Mouse (Mus musculus) ES-E14 (cell line): ENCODE data around the gene Nos3. TPM values are rescaled to one million over a fixed set of nuclear protein-coding genes. Genes with fewer than 3 reads are reported as not detected.
A peak's percentile ranks its signal among the peaks of the same experiment; 100 is the strongest.

ENCODE experiments used
- DNase-seq: peaks from one replicate; pipeline ENCODE4 v3.0.0-alpha.2; 2013; ENCODE audit warnings: low read depth, low spot score
- H3K27ac ChIP-seq: 2 replicates; pipeline ENCODE4 v1.5.1; 2012; ENCODE audit warnings: low read depth, mild to moderate bottlenecking, low read length, moderate library complexity, mixed read lengths; ENCODE audit not compliant: poor library complexity, insufficient read depth, severe bottlenecking
- H3K36me3 ChIP-seq: 2 replicates; pipeline ENCODE4 v1.6.1; 2012; ENCODE audit warnings: mild to moderate bottlenecking, low read length, moderate library complexity, mixed read lengths; ENCODE audit not compliant: control insufficient read depth, poor library complexity, insufficient read depth, severe bottlenecking
- H3K4me1 ChIP-seq, 2 experiments: fragments of 150-350 bp in 1 of 2; sonication (generic) in 1 of 2; 2 replicates each; pipeline ENCODE4 v1.6.1; 2012; ENCODE audit warnings: low read length in 2 of 2, mild to moderate bottlenecking in 1 of 2, mixed read lengths in 1 of 2; ENCODE audit not compliant: control insufficient read depth in 2 of 2, insufficient read depth in 2 of 2, poor library complexity in 1 of 2
- H3K4me3 ChIP-seq, 2 experiments: fragments of 150-350 bp in 1 of 2; sonication (generic) in 1 of 2; 2 replicates each; pipeline ENCODE4 v1.5.1; 2012; ENCODE audit warnings: low read length in 2 of 2, low read depth in 1 of 2, mild to moderate bottlenecking in 1 of 2, mixed read lengths in 1 of 2; ENCODE audit not compliant: insufficient read depth in 1 of 2, poor library complexity in 1 of 2, severe bottlenecking in 1 of 2
- H3K9ac ChIP-seq: 2 replicates; pipeline ENCODE4 v1.6.1; 2012; ENCODE audit warnings: low read depth, mild to moderate bottlenecking, low read length, mixed read lengths; ENCODE audit not compliant: poor library complexity, insufficient read depth, severe bottlenecking
- H3K9me3 ChIP-seq: fragments of 150-350 bp; sonication (generic); 2 replicates; pipeline ENCODE4 v1.6.1; 2012; ENCODE audit warnings: low read depth, mild to moderate bottlenecking, low read length; ENCODE audit not compliant: control insufficient read depth, insufficient read depth
- CHD2 ChIP-seq: IDR thresholded peaks from 2 replicates; pipeline ENCODE4 v1.6.1; 2014; ENCODE audit warnings: mild to moderate bottlenecking, low read depth, low read length, inconsistent platforms
- HCFC1 ChIP-seq: IDR thresholded peaks from 2 replicates; pipeline ENCODE4 v1.6.1; 2012; ENCODE audit warnings: low read length, inconsistent platforms, borderline replicate concordance; ENCODE audit not compliant: insufficient read depth
- MAFK ChIP-seq: IDR thresholded peaks from 2 replicates; pipeline ENCODE4 v1.6.1; 2014; ENCODE audit warnings: mild to moderate bottlenecking, low read depth, low read length, inconsistent platforms; ENCODE audit not compliant: insufficient read depth
- ZC3H11A ChIP-seq: IDR thresholded peaks from 2 replicates; pipeline ENCODE4 v1.6.1; 2012; ENCODE audit warnings: low read depth, mild to moderate bottlenecking, inconsistent platforms, low read length, borderline replicate concordance
- ZNF384 ChIP-seq: IDR thresholded peaks from 2 replicates; pipeline ENCODE4 v1.6.1; 2012; ENCODE audit warnings: low read depth, low read length, inconsistent platforms
- in situ Hi-C, 2 experiments: fragments of 600-800 bp; cut with MboI; formaldehyde crosslinking; loops; one replicate each; pipeline ENCODE4 v1.15.1; 2025; ENCODE audit warnings: low sequenced_read_pairs in 2 of 2, inconsistent platforms in 1 of 2; ENCODE audit not compliant: unreplicated experiment in 2 of 2
- total RNA-seq: library from RNA; depleted of rRNA; stranded (reverse); fragments of 300-350 nt; gene quantifications from 2 replicates; pipeline ENCODE4 v1.2.3, GENCODE M21; 2012

Gene Nos3
- total RNA-seq, 1 experiment = 2.2 TPM

DNA sequence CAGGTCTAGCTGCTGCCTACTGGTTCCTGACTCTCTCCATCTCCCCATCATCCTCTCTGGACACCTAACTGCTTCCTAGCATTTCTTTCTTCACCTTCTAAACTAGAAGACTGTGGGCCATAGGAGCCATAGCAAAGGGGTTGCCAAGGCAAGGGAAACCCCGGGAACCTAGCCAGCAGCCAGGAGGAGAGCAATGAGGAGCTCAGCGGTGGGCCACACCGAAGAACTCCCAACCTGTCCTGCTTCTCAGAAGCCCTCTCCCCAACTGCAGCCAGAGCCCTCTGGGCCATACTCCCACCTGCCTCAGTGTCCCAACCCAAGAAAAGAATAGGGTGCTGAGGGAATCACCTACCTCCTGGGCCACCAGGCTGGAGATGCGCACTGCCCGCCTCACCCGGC lies 35.8 kb upstream of the Nos3 start:
- no peak for DNase-seq
- in situ Hi-C loops = no loop called here
- H3K36me3 ChIP-seq = no peaks in the 10 kb centered on the region
- no peak overlapping the region for H3K9ac ChIP-seq
- H3K9me3 ChIP-seq = no peaks in the 10 kb centered on the region
- 0 out of 4 replicates have a peak overlapping the region, but pooled peaks have one; percentile 34 to 44 for H3K4me3 ChIP-seq
- peaks cover 0 to 13% of the 10 kb centered on the region in 2 experiments; a peak in 1 of 4 replicates for H3K4me1 ChIP-seq
- H3K27ac ChIP-seq = no peak overlapping the region
- no peak for TF ChIP-seq HCFC1
- no peak for TF ChIP-seq CHD2
- TF ChIP-seq ZNF384 = no peak
- TF ChIP-seq ZC3H11A = no peak
- no peak for TF ChIP-seq MAFK

- no peak for DNase-seq
- H3K9me3 ChIP-seq = no peaks in the 10 kb centered on the region
- H3K27ac ChIP-seq = no peak overlapping the region
- in situ Hi-C loops = no loop called here
- no peak overlapping the region for H3K9ac ChIP-seq
- no peak for TF ChIP-seq CHD2
- H3K4me3 ChIP-seq = peak overlapping the region; percentile 34 to 44; a peak in 3 of 4 replicates
- no peaks in the 10 kb centered on the region for H3K36me3 ChIP-seq
- H3K4me1 ChIP-seq = peaks cover 0 to 13% of the 10 kb centered on the region in 2 experiments; a peak in 1 of 4 replicates
These were observed 35.2 kb upstream of the Nos3 start for GRCm38 (mm10) chr5:24329212-24329964.

DNA sequence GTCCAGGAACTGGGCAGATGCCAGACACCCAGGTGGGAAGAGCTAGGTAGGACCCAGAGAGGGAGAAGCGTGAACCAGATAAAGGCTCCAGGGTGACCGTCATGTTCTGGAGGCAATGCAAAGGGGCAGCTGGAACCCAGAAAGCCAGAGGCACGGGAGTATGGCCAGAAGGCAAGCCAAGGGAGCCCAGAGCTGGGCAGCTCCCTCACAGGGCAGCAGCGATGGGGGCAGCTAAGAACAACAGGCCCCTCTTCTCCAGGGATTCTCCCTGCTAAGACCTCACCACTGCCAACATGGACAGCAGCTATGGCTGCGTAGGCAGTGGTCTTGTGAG lies 34.7 kb upstream of the Nos3 start:
- H3K36me3 ChIP-seq = no peaks in the 10 kb centered on the region
- no peak for DNase-seq
- H3K4me3 ChIP-seq = peak overlapping the region in 1 of 2 experiments; percentile 44; a peak in 1 of 4 replicates
- peaks cover 0 to 8% of the 10 kb centered on the region in 2 experiments; a peak in 1 of 4 replicates for H3K4me1 ChIP-seq
- TF ChIP-seq ZNF384 = no peak
- TF ChIP-seq HCFC1 = no peak
- TF ChIP-seq CHD2 = no peak
- no peak for TF ChIP-seq MAFK
- TF ChIP-seq ZC3H11A = no peak
- H3K27ac ChIP-seq = no peak overlapping the region
- in situ Hi-C loops = no loop called here
- no peak overlapping the region for H3K9ac ChIP-seq
- H3K9me3 ChIP-seq = no peaks in the 10 kb centered on the region

DNA sequence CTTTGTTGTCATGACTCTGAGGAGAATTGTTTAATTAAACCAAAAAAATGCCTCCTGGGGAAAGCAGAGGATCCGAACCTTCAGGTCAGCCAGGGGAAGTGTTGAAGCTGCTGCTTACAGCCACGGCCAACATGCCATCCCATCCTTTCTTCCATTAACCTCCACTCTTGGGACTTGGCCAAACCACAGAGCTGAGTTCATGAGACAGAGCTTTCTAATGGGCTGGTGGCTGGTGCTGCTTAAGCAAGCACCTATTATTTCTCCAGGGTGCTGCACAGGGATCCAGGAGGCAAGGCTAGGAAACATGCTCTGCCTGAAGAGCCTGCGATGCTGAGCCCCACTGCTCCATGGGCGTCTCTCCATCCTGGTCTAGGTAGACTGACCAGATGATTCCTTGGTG lies 32.2 kb upstream of the Nos3 start:
- in situ Hi-C loops = no loop called here
- Histone ChIP-seq H3K9me3 (no peaks in the 10 kb centered on the region), H3K27ac (no peak overlapping the region), H3K9ac (no peak overlapping the region), H3K4me1 (peaks cover 6% of the 10 kb centered on the region in 2 experiments; a peak in 2 of 4 replicates), H3K4me3 (no peak overlapping the region), H3K36me3 (no peaks in the 10 kb centered on the region)
- no peak for TF ChIP-seq HCFC1
- no peak for TF ChIP-seq CHD2
- TF ChIP-seq ZNF384 = no peak
- no peak for TF ChIP-seq MAFK
- no peak for TF ChIP-seq ZC3H11A
- no peak for DNase-seq
